Mouse (Mus musculus): ENCODE data around the gene Narf. TPM values are rescaled to one million over a fixed set of nuclear protein-coding genes. Genes with fewer than 3 reads are reported as not detected.

Gene Narf
- polyA plus RNA-seq, 1 experiment from 2014 or later = 78.7 TPM

- Histone ChIP-seq H3K9ac (replicated peaks) (no peak overlapping the region), H3K9me3 (no peaks in the 10 kb centered on the region), H3K4me2 (replicated peaks) (peak overlapping the region; percentile 53; the same call in 1 of the 2 replicates), H3K4me1 (peaks cover 22% of the 10 kb centered on the region), H3K36me3 (peaks cover 45% of the 10 kb centered on the region), H3K27ac (replicated peaks) (no peak overlapping the region), H3K4me3 (no peak overlapping the region), H3K27me3 (no peaks in the 10 kb centered on the region)
- no peak for ATAC-seq (ENCODE audit: low FRiP score, low read depth)
- 92% methylated on average over 2 of the region's 2 CpGs for WGBS
These were observed 2.6 kb downstream of the Narf start for GRCm38 (mm10) chr11:121239669-121240068.

- peaks cover 97% of the 10 kb centered on the region for H3K36me3 ChIP-seq
- no peak for ATAC-seq (ENCODE audit: low FRiP score, low read depth)
- no peaks in the 10 kb centered on the region for H3K4me1 ChIP-seq
- WGBS = 95% methylated on average over 8 of the region's 8 CpGs
- H3K27me3 ChIP-seq = no peaks in the 10 kb centered on the region
- no peak overlapping the region for H3K27ac ChIP-seq (replicated peaks)
- no peak overlapping the region for H3K9ac ChIP-seq (replicated peaks)
- no peaks in the 10 kb centered on the region for H3K9me3 ChIP-seq
- no peak overlapping the region for H3K4me3 ChIP-seq
- H3K4me2 ChIP-seq (replicated peaks) = no peak overlapping the region
These were observed 13.1 kb downstream of the Narf start for GRCm38 (mm10) chr11:121250196-121250595.

- Histone ChIP-seq H3K36me3 (peaks cover 46% of the 10 kb centered on the region), H3K27me3 (no peaks in the 10 kb centered on the region), H3K27ac (replicated peaks) (peak within 1 kb of the TSS; percentile 91), H3K4me1 (peaks cover 25% of the 10 kb centered on the region), H3K4me3 (peak within 1 kb of the TSS; percentile 96), H3K9me3 (no peaks in the 10 kb centered on the region), H3K9ac (replicated peaks) (peak within 1 kb of the TSS; percentile 99), H3K4me2 (replicated peaks) (peak within 1 kb of the TSS; percentile 79)
- ATAC-seq (ENCODE audit: low FRiP score, low read depth) = peak; percentile 99
- under 1% methylated on average over 58 of the region's 91 CpGs for WGBS
These were observed 22.4 kb downstream of the Narf start, which contains the start of gene Foxk2 for GRCm38 (mm10) chr11:121259160-121260100. Foxk2 (plus strand) TSS chr11:121259990.

- Histone ChIP-seq H3K4me3 (peak overlapping the region; percentile 96), H3K4me2 (replicated peaks) (peak overlapping the region; percentile 79), H3K27me3 (no peaks in the 10 kb centered on the region), H3K9ac (replicated peaks) (peak overlapping the region; percentile 99), H3K36me3 (peaks cover 43% of the 10 kb centered on the region), H3K27ac (replicated peaks) (peak overlapping the region; percentile 91), H3K4me1 (peaks cover 25% of the 10 kb centered on the region), H3K9me3 (no peaks in the 10 kb centered on the region)
- ATAC-seq (ENCODE audit: low FRiP score, low read depth) = peak; percentile 38
- WGBS = 0% methylated on average over 54 of the region's 60 CpGs
These were observed 23.3 kb downstream of the Narf start for GRCm38 (mm10) chr11:121260211-121260906.

GRCm38 (mm10) chr11:121261074-121261473 is 24.0 kb downstream of the Narf start:
- ATAC-seq (ENCODE audit: low FRiP score, low read depth) = no peak
- peak overlapping the region; percentile 79 for H3K4me2 ChIP-seq (replicated peaks)
- H3K9ac ChIP-seq (replicated peaks) = peak overlapping the region; percentile 99
- WGBS = 53% methylated on average over 2 of the region's 2 CpGs
- peak overlapping the region; percentile 96 for H3K4me3 ChIP-seq
- H3K27ac ChIP-seq (replicated peaks) = no peak overlapping the region
- no peaks in the 10 kb centered on the region for H3K27me3 ChIP-seq
- H3K36me3 ChIP-seq = peaks cover 42% of the 10 kb centered on the region
- no peaks in the 10 kb centered on the region for H3K9me3 ChIP-seq
- peaks cover 25% of the 10 kb centered on the region for H3K4me1 ChIP-seq

- whole genome bisulfite sequencing = 95% methylated on average over 8 of the region's 8 CpGs
- Histone ChIP-seq H3K9me3 (no peaks in the 10 kb centered on the region), H3K4me3 (no peak overlapping the region), H3K4me2 (replicated peaks) (no peak overlapping the region), H3K9ac (replicated peaks) (no peak overlapping the region), H3K27ac (replicated peaks) (no peak overlapping the region), H3K27me3 (no peaks in the 10 kb centered on the region), H3K4me1 (no peaks in the 10 kb centered on the region), H3K36me3 (peaks cover 11% of the 10 kb centered on the region; the same call in 1 of the 2 replicates)
- no peak for ATAC-seq (ENCODE audit: low FRiP score, low read depth)
These were observed 40.5 kb downstream of the Narf start for GRCm38 (mm10) chr11:121277516-121277915.

- Histone ChIP-seq H3K36me3 (peaks cover 7% of the 10 kb centered on the region; the same call in 1 of the 2 replicates), H3K27ac (replicated peaks) (no peak overlapping the region), H3K4me3 (no peak overlapping the region), H3K9ac (replicated peaks) (no peak overlapping the region), H3K9me3 (no peaks in the 10 kb centered on the region), H3K27me3 (no peaks in the 10 kb centered on the region), H3K4me2 (replicated peaks) (no peak overlapping the region), H3K4me1 (no peaks in the 10 kb centered on the region)
- no peak for ATAC-seq (ENCODE audit: low FRiP score, low read depth)
- WGBS = 90% methylated on average over 3 of the region's 3 CpGs
These were observed 41.0 kb downstream of the Narf start for GRCm38 (mm10) chr11:121278011-121278410.

- Histone ChIP-seq H3K4me3 (no peak overlapping the region), H3K27ac (replicated peaks) (0 out of 2 replicates have a peak overlapping the region, but pooled peaks have one; percentile 3), H3K4me2 (replicated peaks) (no peak overlapping the region), H3K9ac (replicated peaks) (no peak overlapping the region), H3K36me3 (peaks cover 42% of the 10 kb centered on the region), H3K4me1 (no peaks in the 10 kb centered on the region), H3K27me3 (no peaks in the 10 kb centered on the region), H3K9me3 (no peaks in the 10 kb centered on the region)
- ATAC-seq (ENCODE audit: low FRiP score, low read depth) = no peak
- WGBS = 89% methylated on average over 6 of the region's 6 CpGs
These were observed 45.9 kb downstream of the Narf start for GRCm38 (mm10) chr11:121282911-121283310.

GRCm38 (mm10) chr11:121289859-121290258 is 52.8 kb downstream of the Narf start:
- Histone ChIP-seq H3K27ac (replicated peaks) (no peak overlapping the region), H3K4me1 (no peaks in the 10 kb centered on the region), H3K4me2 (replicated peaks) (no peak overlapping the region), H3K9me3 (no peaks in the 10 kb centered on the region), H3K9ac (replicated peaks) (no peak overlapping the region), H3K27me3 (no peaks in the 10 kb centered on the region), H3K4me3 (no peak overlapping the region), H3K36me3 (peaks cover 78% of the 10 kb centered on the region)
- ATAC-seq (ENCODE audit: low FRiP score, low read depth) = no peak
- WGBS = 91% methylated on average over 3 of the region's 3 CpGs

GRCm38 (mm10) chr11:121294771-121295170 is 57.7 kb downstream of the Narf start:
- H3K27me3 ChIP-seq = no peaks in the 10 kb centered on the region
- no peak overlapping the region for H3K4me3 ChIP-seq
- H3K4me2 ChIP-seq (replicated peaks) = no peak overlapping the region
- ATAC-seq (ENCODE audit: low FRiP score, low read depth) = no peak
- no peaks in the 10 kb centered on the region for H3K9me3 ChIP-seq
- 98% methylated on average over 5 of the region's 5 CpGs for WGBS
- no peak overlapping the region for H3K9ac ChIP-seq (replicated peaks)
- peaks cover 73% of the 10 kb centered on the region for H3K36me3 ChIP-seq
- H3K27ac ChIP-seq (replicated peaks) = no peak overlapping the region
- no peaks in the 10 kb centered on the region for H3K4me1 ChIP-seq

GRCm38 (mm10) chr11:121298493-121298892 is 61.4 kb downstream of the Narf start:
- H3K27ac ChIP-seq (replicated peaks) = no peak overlapping the region
- H3K4me2 ChIP-seq (replicated peaks) = no peak overlapping the region
- H3K36me3 ChIP-seq = peaks cover 89% of the 10 kb centered on the region
- H3K27me3 ChIP-seq = no peaks in the 10 kb centered on the region
- no peak overlapping the region for H3K4me3 ChIP-seq
- 96% methylated on average over 8 of the region's 8 CpGs for WGBS
- ATAC-seq (ENCODE audit: low FRiP score, low read depth) = no peak
- no peaks in the 10 kb centered on the region for H3K4me1 ChIP-seq
- H3K9ac ChIP-seq (replicated peaks) = no peak overlapping the region
- no peaks in the 10 kb centered on the region for H3K9me3 ChIP-seq

GRCm38 (mm10) chr11:121300265-121300664 is 63.2 kb downstream of the Narf start:
- Histone ChIP-seq H3K4me3 (no peak overlapping the region), H3K4me2 (replicated peaks) (no peak overlapping the region), H3K4me1 (no peaks in the 10 kb centered on the region), H3K27ac (replicated peaks) (no peak overlapping the region), H3K9me3 (no peaks in the 10 kb centered on the region), H3K27me3 (no peaks in the 10 kb centered on the region), H3K36me3 (peaks cover 95% of the 10 kb centered on the region), H3K9ac (replicated peaks) (no peak overlapping the region)
- ATAC-seq (ENCODE audit: low FRiP score, low read depth) = no peak
- WGBS = 96% methylated on average over 9 of the region's 9 CpGs

Data from midbrain, embryonic 12.5 days (tissue).